Mouse (Mus musculus) heart, embryonic 13.5 days (tissue): ENCODE measurements around the gene Gmppb. TPM values are rescaled to one million over a fixed set of nuclear protein-coding genes. Genes with fewer than 3 reads are reported as not detected.
A peak's percentile ranks its signal among the peaks of the same experiment; 100 is the strongest.

Experiments used
- ATAC-seq: fragments of 200-750 bp; cut with Nextera tagmentation; 2 replicates; pipeline ENCODE4 v1.8.0; 2017; ENCODE audit warnings: moderate TSS enrichment; ENCODE audit not compliant: insufficient number of reproducible peaks, low FRiP score, low TSS enrichment; ENCODE audit errors: extremely low read depth
- H3K27ac ChIP-seq: fragments of 300-500 bp; sonication (generic); replicated peaks from 2 replicates; pipeline ENCODE4 v1.5.1; 2015; ENCODE audit warnings: moderate library complexity, mild to moderate bottlenecking, inconsistent platforms
- H3K27me3 ChIP-seq: fragments of 300-500 bp; sonication (generic); replicated peaks from 2 replicates; pipeline ENCODE4 v1.6.1; 2015; ENCODE audit warnings: mild to moderate bottlenecking, inconsistent platforms
- H3K36me3 ChIP-seq: fragments of 300-500 bp; sonication (generic); 2 replicates; pipeline ENCODE4 v1.6.1; 2015; ENCODE audit warnings: mild to moderate bottlenecking, inconsistent platforms
- H3K4me1 ChIP-seq: fragments of 300-500 bp; sonication (generic); 2 replicates; pipeline ENCODE4 v1.6.1; 2015; ENCODE audit warnings: inconsistent platforms
- H3K4me2 ChIP-seq: fragments of 300-500 bp; sonication (generic); 2 replicates; pipeline ENCODE4 v1.6.1; 2015; ENCODE audit warnings: inconsistent platforms, mild to moderate bottlenecking, moderate library complexity
- H3K4me3 ChIP-seq: fragments of 300-500 bp; sonication (generic); 2 replicates; pipeline ENCODE4 v1.5.1; 2015; ENCODE audit warnings: moderate library complexity, mild to moderate bottlenecking, inconsistent platforms
- H3K9ac ChIP-seq: fragments of 300-500 bp; sonication (generic); 2 replicates; pipeline ENCODE4 v1.6.1; 2015; ENCODE audit warnings: inconsistent platforms, mild to moderate bottlenecking, moderate library complexity
- H3K9me3 ChIP-seq: fragments of 300-500 bp; sonication (generic); 2 replicates; pipeline ENCODE4 v1.6.1; 2016; ENCODE audit warnings: inconsistent platforms
- WGBS: fragments of 180-500 bp; shearing (Covaris S2); methylation state at CpG from one replicate; pipeline ENCODE4 v1.1.7; 2015; ENCODE audit warnings: mixed read lengths; 5-methylcytosine and 5-hydroxymethylcytosine counted together
- polyA plus RNA-seq: library from polyadenylated mRNA; unstranded; fragments of >200 nt; fragmentation: Nextera tagmentation; extraction: Ambion mirVana; gene quantifications from 2 replicates; pipeline ENCODE4 v1.2.1, GENCODE M21; 2015

Gene Gmppb
- polyA plus RNA-seq, 1 experiment from 2014 or later = 21.4 TPM

DNA sequence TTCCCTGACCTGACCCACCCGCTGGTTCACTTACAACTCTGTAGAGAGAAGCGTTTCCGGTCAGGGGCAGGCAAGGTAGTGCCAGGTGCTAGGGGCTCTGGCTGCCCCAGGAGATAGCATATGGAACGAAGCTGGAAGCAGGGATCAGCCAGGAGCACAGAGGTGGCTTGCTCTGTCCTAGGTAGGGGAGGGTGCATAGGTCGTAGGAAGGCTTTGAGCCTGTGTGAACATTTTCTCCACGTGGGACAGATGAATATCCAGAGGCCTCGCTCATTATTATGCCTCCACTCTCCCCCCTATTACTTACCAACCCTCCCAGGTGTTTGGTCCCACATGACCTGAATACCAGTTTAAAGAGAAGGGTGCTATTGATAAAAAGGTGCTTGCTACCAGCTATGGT, 3.4 kb downstream of the Gmppb start:
- Histone ChIP-seq H3K9me3 (no peaks in the 10 kb centered on the region), H3K27ac (peak overlapping the region; percentile 42; the same call in 1 of the 2 replicates), H3K36me3 (peaks cover 66% of the 10 kb centered on the region), H3K4me1 (peaks cover 41% of the 10 kb centered on the region), H3K4me2 (no peak overlapping the region), H3K9ac (no peak overlapping the region), H3K27me3 (no peaks in the 10 kb centered on the region), H3K4me3 (no peak overlapping the region)
- whole genome bisulfite sequencing = 81% methylated on average over 7 of the region's 7 CpGs
- no peak for ATAC-seq

DNA sequence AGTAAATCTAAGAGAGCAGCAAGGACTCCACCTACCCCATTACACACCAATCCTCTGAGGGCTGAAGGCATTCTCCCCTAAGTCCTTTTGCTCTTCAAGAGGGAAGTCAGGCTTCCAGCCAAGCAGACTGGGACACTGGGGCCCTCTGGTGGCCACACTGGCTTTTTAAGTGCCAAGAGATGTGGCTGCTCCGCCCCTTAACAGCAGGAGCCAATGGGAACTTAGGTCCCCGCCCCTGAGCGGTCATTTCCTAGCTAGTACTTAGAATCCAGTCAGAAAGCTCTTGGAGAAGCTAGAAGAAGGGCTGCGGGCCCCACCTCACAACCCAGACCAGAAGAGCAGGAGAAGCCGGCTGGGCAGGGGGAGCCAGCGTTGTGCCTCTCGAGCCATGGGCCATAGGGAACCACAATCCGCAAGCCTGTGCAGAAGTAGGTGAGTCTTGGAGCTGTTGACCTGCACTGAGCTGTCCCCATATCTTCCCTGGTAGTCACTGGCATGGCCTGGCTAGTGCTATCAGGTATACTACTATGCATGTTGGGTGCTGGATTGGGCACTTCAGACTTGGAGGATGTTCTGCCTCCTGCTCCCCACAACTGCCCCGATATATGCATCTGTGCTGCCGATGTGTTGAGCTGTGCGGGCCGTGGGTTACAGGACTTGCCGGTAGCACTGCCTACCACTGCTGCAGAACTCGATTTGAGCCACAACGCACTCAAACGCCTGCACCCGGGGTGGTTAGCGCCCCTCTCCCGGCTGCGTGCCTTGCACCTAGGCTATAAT, 4.0 kb downstream of the Gmppb start, which contains the start of gene Amigo3:
TSS of gene Amigo3 (plus strand) at position 275 of the 780 bp plus-strand sequence.
- Histone ChIP-seq H3K4me1 (peaks cover 34% of the 10 kb centered on the region), H3K27ac (peak within 1 kb of the TSS; percentile 53; the same call in 1 of the 2 replicates), H3K9ac (peak within 1 kb of the TSS; percentile 72), H3K27me3 (no peaks in the 10 kb centered on the region), H3K36me3 (peaks cover 71% of the 10 kb centered on the region), H3K9me3 (no peaks in the 10 kb centered on the region), H3K4me3 (peak within 1 kb of the TSS; percentile 35), H3K4me2 (peak within 1 kb of the TSS; percentile 63)
- 54% methylated on average over 20 of the region's 20 CpGs for WGBS
- peak; percentile 10; the same call in 1 of the 2 replicates for ATAC-seq

DNA sequence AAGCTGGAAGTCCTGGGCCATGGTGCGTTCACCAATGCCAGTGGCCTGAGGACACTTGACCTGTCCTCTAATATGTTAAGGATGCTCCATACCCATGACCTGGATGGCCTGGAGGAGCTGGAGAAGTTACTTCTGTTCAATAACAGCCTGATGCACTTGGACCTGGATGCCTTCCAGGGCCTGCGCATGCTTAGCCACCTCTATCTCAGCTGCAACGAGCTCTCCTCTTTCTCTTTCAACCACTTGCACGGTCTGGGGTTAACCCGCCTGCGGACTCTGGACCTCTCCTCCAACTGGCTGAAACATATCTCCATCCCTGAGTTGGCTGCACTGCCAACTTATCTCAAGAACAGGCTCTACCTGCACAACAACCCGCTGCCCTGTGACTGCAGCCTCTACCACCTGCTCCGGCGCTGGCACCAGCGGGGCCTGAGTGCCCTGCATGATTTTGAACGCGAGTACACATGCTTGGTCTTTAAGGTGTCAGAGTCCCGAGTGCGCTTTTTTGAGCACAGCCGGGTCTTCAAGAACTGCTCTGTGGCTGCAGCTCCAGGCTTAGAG, 4.7 kb downstream of the Gmppb start:
- Histone ChIP-seq H3K36me3 (peaks cover 78% of the 10 kb centered on the region), H3K27ac (no peak overlapping the region), H3K9ac (peak overlapping the region; percentile 72; the same call in 1 of the 2 replicates), H3K9me3 (no peaks in the 10 kb centered on the region), H3K4me2 (peak overlapping the region; percentile 63; the same call in 1 of the 2 replicates), H3K27me3 (no peaks in the 10 kb centered on the region), H3K4me3 (0 out of 2 replicates have a peak overlapping the region, but pooled peaks have one; percentile 35), H3K4me1 (peaks cover 30% of the 10 kb centered on the region)
- ATAC-seq = no peak
- 89% methylated on average over 15 of the region's 15 CpGs for WGBS

DNA sequence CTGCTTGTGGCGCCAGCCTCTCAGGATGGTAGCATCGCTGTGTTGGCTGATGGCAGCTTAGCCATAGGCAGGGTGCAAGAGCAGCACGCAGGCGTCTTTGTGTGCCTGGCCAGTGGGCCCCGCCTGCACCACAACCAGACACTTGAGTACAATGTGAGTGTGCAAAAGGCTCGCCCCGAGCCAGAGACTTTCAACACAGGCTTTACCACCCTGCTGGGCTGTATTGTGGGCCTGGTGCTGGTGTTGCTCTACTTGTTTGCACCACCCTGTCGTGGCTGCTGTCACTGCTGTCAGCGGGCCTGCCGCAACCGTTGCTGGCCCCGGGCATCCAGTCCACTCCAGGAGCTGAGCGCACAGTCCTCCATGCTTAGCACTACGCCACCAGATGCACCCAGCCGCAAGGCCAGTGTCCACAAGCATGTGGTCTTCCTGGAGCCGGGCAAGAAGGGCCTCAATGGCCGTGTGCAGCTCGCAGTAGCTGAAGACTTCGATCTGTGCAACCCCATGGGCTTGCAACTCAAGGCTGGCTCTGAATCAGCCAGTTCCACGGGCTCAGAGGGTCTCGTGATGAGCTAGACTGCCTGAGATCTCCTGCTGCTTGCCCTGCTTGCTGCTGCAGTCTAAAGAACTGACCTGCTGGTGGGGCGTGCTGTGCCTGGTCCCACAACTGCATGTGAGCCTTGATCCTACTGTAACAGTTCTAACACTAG, 5.4 kb downstream of the Gmppb start:
- H3K27ac ChIP-seq = no peak overlapping the region
- peaks cover 85% of the 10 kb centered on the region for H3K36me3 ChIP-seq
- WGBS = 84% methylated on average over 22 of the region's 22 CpGs
- no peak for ATAC-seq
- no peak overlapping the region for H3K4me2 ChIP-seq
- H3K9me3 ChIP-seq = no peaks in the 10 kb centered on the region
- H3K4me1 ChIP-seq = peaks cover 29% of the 10 kb centered on the region
- H3K27me3 ChIP-seq = no peaks in the 10 kb centered on the region
- H3K4me3 ChIP-seq = no peak overlapping the region
- no peak overlapping the region for H3K9ac ChIP-seq

DNA sequence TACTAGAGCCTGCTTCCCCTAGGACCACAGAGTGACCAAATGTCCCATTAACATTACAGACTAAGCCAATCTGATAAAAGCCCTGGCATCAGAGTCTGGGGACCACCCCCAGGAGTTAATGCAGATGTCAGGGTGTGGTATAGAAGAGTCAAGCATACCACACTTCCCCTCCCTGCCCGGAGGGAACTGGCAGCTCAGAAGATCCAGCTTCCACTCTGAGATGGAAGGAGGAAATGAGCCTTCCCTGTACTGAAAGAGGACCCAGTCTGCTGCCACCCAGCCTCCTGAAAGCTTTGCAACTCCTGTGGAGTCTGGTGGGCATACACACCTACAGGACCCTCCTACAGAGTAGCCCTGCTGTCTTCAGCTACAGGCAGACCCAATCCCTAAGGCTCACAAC, 6.0 kb downstream of the Gmppb start:
- Histone ChIP-seq H3K9me3 (no peaks in the 10 kb centered on the region), H3K4me2 (no peak overlapping the region), H3K9ac (no peak overlapping the region), H3K4me3 (no peak overlapping the region), H3K27me3 (no peaks in the 10 kb centered on the region), H3K27ac (no peak overlapping the region), H3K4me1 (peaks cover 24% of the 10 kb centered on the region), H3K36me3 (peaks cover 91% of the 10 kb centered on the region)
- no peak for ATAC-seq
- WGBS = 37% methylated on average over 1 of the region's 1 CpGs

DNA sequence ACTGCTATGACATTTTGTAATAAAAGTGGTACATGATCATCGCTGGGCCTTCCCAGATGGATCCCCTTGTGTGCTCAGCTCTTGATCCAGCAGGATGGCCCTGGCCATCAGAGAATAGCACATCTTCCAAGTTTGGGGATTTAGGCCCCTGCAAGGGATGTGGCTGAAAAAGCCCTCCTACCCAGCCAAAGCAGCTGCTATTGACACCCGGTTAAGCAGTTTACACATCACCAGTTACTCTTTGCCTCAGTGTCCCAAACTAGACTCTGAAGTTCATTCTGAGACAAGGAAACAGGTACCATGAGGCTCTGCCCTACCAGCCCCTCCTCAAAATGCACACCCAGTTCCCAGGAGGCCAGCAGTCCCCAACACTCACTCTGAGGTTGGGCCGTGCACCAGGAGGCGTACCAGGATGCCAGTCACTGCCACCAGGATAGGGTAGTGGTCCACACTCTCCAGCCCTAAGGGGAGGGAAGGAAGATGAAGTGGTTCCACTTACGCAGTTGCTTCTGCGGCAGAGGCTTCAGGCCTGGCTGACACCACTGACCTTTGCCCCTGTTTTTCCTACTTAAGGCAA, 6.7 kb downstream of the Gmppb start:
- H3K27me3 ChIP-seq = no peaks in the 10 kb centered on the region
- H3K27ac ChIP-seq = no peak overlapping the region
- H3K36me3 ChIP-seq = peaks cover 90% of the 10 kb centered on the region
- no peak for ATAC-seq
- H3K4me3 ChIP-seq = no peak overlapping the region
- WGBS = 90% methylated on average over 6 of the region's 6 CpGs
- no peak overlapping the region for H3K9ac ChIP-seq
- no peaks in the 10 kb centered on the region for H3K9me3 ChIP-seq
- H3K4me2 ChIP-seq = no peak overlapping the region
- H3K4me1 ChIP-seq = peaks cover 25% of the 10 kb centered on the region

DNA sequence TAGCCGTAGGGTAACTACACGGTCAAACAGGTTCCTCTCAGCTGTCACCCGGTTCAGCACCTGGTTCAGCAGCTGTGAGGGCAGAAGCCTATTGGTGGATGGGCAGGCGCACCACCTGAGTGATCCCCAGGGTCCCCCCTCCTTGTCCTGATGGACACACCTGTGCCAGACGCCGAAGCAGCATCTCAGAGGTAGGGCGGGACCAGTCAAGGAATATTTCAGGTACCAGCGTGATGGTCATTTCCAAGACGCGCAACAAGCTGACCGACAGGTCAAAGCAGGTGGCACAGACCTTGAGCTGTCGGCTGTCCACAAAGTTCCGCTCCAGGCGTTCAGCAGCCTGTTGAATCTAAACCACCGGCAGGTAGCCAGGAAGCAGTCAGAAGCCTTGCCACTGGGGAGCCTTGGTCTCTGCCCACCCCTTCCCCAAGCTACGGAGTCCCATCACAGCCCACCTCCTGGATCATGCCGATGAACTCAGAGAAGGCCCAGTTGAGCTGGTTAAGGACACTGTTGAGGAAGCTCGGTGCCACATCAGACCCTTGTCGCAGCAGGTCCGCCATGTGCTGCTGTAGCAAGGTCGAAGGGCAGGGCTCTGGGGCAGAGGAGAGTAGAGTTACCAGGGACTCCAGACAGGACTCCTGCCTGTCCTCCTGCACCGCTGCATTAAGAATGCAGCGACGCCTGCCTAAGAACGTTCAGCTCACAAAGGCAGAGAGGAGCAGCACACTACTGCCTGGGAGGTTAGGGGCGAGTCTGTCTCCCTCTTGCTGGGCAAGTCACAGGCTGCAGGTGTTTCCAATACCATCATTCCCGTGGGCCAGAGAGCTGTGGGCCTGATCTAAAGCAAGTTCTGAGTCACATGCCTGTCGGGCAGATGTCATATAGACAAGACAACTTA, 7.6 kb downstream of the Gmppb start:
- peaks cover 24% of the 10 kb centered on the region for H3K4me1 ChIP-seq
- H3K27me3 ChIP-seq = no peaks in the 10 kb centered on the region
- H3K4me3 ChIP-seq = no peak overlapping the region
- no peak overlapping the region for H3K4me2 ChIP-seq
- peaks cover 88% of the 10 kb centered on the region for H3K36me3 ChIP-seq
- no peaks in the 10 kb centered on the region for H3K9me3 ChIP-seq
- no peak for ATAC-seq
- H3K27ac ChIP-seq = no peak overlapping the region
- H3K9ac ChIP-seq = no peak overlapping the region
- WGBS = 77% methylated on average over 28 of the region's 28 CpGs

DNA sequence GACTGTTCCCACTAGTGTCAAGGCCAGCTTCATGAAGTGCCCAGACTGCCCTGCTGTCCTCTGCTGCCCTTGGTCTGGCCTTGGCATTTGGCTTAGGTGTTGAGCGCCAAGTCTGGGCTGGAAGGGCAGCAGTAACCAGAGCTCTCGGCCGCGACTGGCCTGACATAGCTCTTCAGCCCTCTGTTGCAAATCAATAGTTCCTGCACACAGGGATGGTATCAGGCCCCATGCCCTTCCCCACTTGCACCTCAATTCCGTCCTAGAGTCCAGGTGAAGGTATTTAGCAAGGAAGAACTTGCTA, 8.2 kb downstream of the Gmppb start:
- H3K36me3 ChIP-seq = peaks cover 88% of the 10 kb centered on the region
- 93% methylated on average over 5 of the region's 5 CpGs for WGBS
- peaks cover 23% of the 10 kb centered on the region for H3K4me1 ChIP-seq
- no peak for ATAC-seq
- H3K4me2 ChIP-seq = no peak overlapping the region
- H3K4me3 ChIP-seq = no peak overlapping the region
- H3K9ac ChIP-seq = no peak overlapping the region
- no peaks in the 10 kb centered on the region for H3K9me3 ChIP-seq
- H3K27ac ChIP-seq = no peak overlapping the region
- no peaks in the 10 kb centered on the region for H3K27me3 ChIP-seq

DNA sequence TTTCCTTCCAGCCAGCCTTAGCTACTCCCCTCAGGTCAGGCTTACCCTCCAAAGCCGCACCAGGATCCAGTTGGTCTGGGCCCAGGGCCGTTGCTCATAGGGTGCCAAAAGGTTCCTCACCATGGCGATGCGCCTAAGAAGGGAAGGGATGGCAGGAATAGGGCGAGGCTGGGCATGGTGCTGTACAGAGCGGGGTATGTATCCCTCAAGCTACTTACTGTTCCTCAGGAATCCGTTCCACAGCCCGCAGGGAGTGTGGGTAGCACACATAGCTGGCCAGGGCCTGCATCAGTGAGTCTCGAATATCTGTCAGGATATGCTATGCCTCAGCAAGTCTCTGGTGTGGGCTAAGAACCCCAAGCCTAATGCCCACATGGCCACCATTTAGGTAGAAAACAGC, 9.2 kb downstream of the Gmppb start:
- H3K9me3 ChIP-seq = no peaks in the 10 kb centered on the region
- no peak overlapping the region for H3K27ac ChIP-seq
- no peak overlapping the region for H3K4me2 ChIP-seq
- peaks cover 13% of the 10 kb centered on the region for H3K4me1 ChIP-seq
- 91% methylated on average over 9 of the region's 9 CpGs for WGBS
- H3K36me3 ChIP-seq = peaks cover 95% of the 10 kb centered on the region
- H3K4me3 ChIP-seq = no peak overlapping the region
- H3K27me3 ChIP-seq = no peaks in the 10 kb centered on the region
- no peak overlapping the region for H3K9ac ChIP-seq
- no peak for ATAC-seq

DNA sequence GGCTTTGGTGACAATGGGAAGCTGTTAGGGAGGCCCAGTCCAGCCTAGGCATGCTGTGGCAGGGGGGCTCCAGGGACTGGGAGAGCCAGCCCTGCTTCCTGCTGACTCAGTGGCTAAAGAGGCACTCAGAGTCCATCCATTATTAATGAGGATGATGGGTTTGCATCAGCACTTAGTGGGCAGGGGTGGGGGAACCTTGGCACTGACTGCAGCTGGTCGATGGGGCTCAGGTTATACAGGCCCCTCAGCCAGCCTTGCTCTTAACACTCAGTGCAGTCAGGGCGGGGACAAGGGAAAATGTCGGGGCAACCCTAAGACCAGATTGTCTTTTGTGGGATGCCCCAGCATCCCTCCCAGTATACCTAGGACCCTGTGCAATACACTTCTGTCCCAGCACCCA, 13.1 kb downstream of the Gmppb start:
- Histone ChIP-seq H3K9me3 (no peaks in the 10 kb centered on the region), H3K4me2 (no peak overlapping the region), H3K27me3 (no peaks in the 10 kb centered on the region), H3K9ac (no peak overlapping the region), H3K27ac (no peak overlapping the region), H3K4me1 (peaks cover 9% of the 10 kb centered on the region; the same call in 1 of the 2 replicates), H3K36me3 (peaks cover 79% of the 10 kb centered on the region), H3K4me3 (no peak overlapping the region)
- no peak for ATAC-seq
- WGBS = 91% methylated on average over 3 of the region's 3 CpGs
